In the genomic region with DNA sequence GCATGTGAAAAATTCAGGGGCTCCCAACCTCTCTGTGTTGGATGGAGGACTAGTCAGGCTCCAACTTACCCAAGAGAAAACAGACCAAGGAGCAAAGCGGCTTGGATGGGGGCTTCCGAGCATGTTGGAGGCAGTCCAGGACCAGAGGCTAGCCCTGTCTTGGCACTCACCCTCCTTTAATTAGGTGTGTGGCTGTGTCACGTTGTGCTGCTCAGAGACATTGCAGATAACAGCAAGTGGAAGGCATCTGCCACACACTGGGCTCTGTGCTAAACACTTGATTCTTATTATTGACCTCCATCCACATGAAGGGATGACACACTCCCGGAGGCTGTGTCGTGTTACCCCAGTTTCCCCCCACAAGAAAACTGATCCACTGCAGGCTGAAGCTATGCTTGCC, we compare ENCODE assay signal across 13 mouse cellular contexts. TPM values are rescaled to one million over a fixed set of nuclear protein-coding genes. Genes with fewer than 3 reads are reported as not detected.
DNase-seq lines count a peak whose midpoint lies in the region; ATAC-seq and TF ChIP-seq lines count a peak whose summit lies in the region.
"Had no signal": no experiment of that assay in that cellular context is flagged by ENCODE, and none has a peak within 500 bp of the region (broad histone marks: within the 10 kb centered on the region; RNA-seq: fewer than 3 reads in every experiment).

No protein-coding gene starts in this region.

- peaks cover 17% of the 10 kb centered on the region for H3K4me1 ChIP-seq in forebrain, embryonic 13.5 days
- H3K4me1 ChIP-seq in forebrain, embryonic 12.5 days, result 0 out of 2 replicates have a peak, but pooled peaks cover 5% of the 10 kb centered on the region
- peaks cover 4% of the 10 kb centered on the region; the same call in 1 of the 2 replicates for H3K4me1 ChIP-seq in lung, embryonic 14.5 days (ENCODE audit: insufficient read depth)
- H3K4me1 ChIP-seq in ES-E14 (ENCODE audit: control insufficient read depth in 2 of 2, insufficient read depth in 2 of 2, low read length in 2 of 2, poor library complexity in 1 of 2), result peaks cover 17 to 23% of the 10 kb centered on the region in 2 experiments
- H3K4me1 ChIP-seq in limb, embryonic 10.5 days, result peaks cover 19% of the 10 kb centered on the region
- H3K4me1 ChIP-seq in thymus, adult 2 months (replicated peaks; ENCODE audit: control insufficient read depth, insufficient read depth, low read length), result no peaks in the 10 kb centered on the region

- H3K27me3 ChIP-seq in forebrain, embryonic 13.5 days, result no peaks in the 10 kb centered on the region
- H3K27me3 ChIP-seq in forebrain, embryonic 12.5 days, result peaks cover 4% of the 10 kb centered on the region; the same call in 1 of the 2 replicates
- H3K27me3 ChIP-seq in lung, embryonic 14.5 days (ENCODE audit: insufficient read depth, low read length), result no peaks in the 10 kb centered on the region
- no peaks in the 10 kb centered on the region for H3K27me3 ChIP-seq in limb, embryonic 10.5 days (ENCODE audit: low read depth, poor library complexity, severe bottlenecking)
- H3K27me3 ChIP-seq in thymus, adult 2 months (ENCODE audit: control insufficient read depth, insufficient read depth, low read length), result no peaks in the 10 kb centered on the region
- H3K27me3 ChIP-seq: limb, embryonic 13.5 days had no signal

- no peak for TF ChIP-seq CTCF in lung, embryonic 14.5 days (IDR thresholded peaks at IDR 0.05; ENCODE audit: low read depth)
- no peak for TF ChIP-seq CTCF in thymus, adult 2 months (IDR thresholded peaks at IDR 0.05; ENCODE audit: borderline replicate concordance, control insufficient read depth, extremely low read depth, insufficient read depth, low read length, poor library complexity)

- no peak for TF ChIP-seq POLR2A in thymus, adult 2 months (IDR thresholded peaks at IDR 0.05; ENCODE audit: control insufficient read depth, extremely low read depth, insufficient read depth, low read length, poor library complexity)

- H3K4me3 ChIP-seq in forebrain, embryonic 13.5 days, result no peak overlapping the region
- no peak overlapping the region for H3K4me3 ChIP-seq in forebrain, embryonic 12.5 days (replicated peaks)
- H3K4me3 ChIP-seq in lung, embryonic 14.5 days (ENCODE audit: low read depth, low read length), result no peak overlapping the region
- peak overlapping the region in 1 of 2 experiments; percentile 40; a peak in 1 of 4 replicates for H3K4me3 ChIP-seq in ES-E14 (ENCODE audit: insufficient read depth in 1 of 2, low read depth in 1 of 2, low read length in 2 of 2, poor library complexity in 1 of 2, severe bottlenecking in 1 of 2)
- H3K4me3 ChIP-seq in limb, embryonic 10.5 days, result no peak overlapping the region
- no peak overlapping the region for H3K4me3 ChIP-seq in thymus, adult 2 months (ENCODE audit: control insufficient read depth, insufficient read depth, low read length)
- H3K4me3 ChIP-seq: limb, embryonic 13.5 days had no signal

- WGBS in forebrain, embryonic 13.5 days, result 54% methylated on average over 5 of the region's 5 CpGs
- WGBS in forebrain, embryonic 12.5 days, result 68% methylated on average over 5 of the region's 5 CpGs
- WGBS in lung, embryonic 14.5 days, result 30% methylated on average over 5 of the region's 5 CpGs
- WGBS in limb, embryonic 10.5 days, result 69% methylated on average over 5 of the region's 5 CpGs
- WGBS in thymus, adult 2 months, result 92% methylated on average over 5 of the region's 5 CpGs

- 0 out of 2 replicates have a peak, but pooled peaks have one; percentile 34 for ATAC-seq in forebrain, embryonic 13.5 days
- no peak for ATAC-seq in forebrain, embryonic 12.5 days (ENCODE audit: low FRiP score)
- ATAC-seq in lung, embryonic 14.5 days (ENCODE audit: insufficient read depth), result peak; percentile 71
- ATAC-seq: liver, postnatal 0 days had no signal

- H3K9me3 ChIP-seq in forebrain, embryonic 13.5 days (replicated peaks), result no peaks in the 10 kb centered on the region
- H3K9me3 ChIP-seq in forebrain, embryonic 12.5 days, result no peaks in the 10 kb centered on the region
- no peaks in the 10 kb centered on the region for H3K9me3 ChIP-seq in lung, embryonic 14.5 days (ENCODE audit: low read depth, low read length)
- H3K9me3 ChIP-seq in ES-E14 (ENCODE audit: control insufficient read depth, insufficient read depth, low read depth, low read length), result no peaks in the 10 kb centered on the region
- no peaks in the 10 kb centered on the region for H3K9me3 ChIP-seq in limb, embryonic 10.5 days (replicated peaks)
- H3K9me3 ChIP-seq: limb, embryonic 13.5 days had no signal

- H3K4me2 ChIP-seq in forebrain, embryonic 13.5 days, result no peak overlapping the region
- H3K4me2 ChIP-seq in forebrain, embryonic 12.5 days, result no peak overlapping the region
- H3K4me2 ChIP-seq in lung, embryonic 14.5 days, result no peak overlapping the region
- H3K4me2 ChIP-seq: limb, embryonic 13.5 days had no signal

- H3K9ac ChIP-seq in forebrain, embryonic 13.5 days, result no peak overlapping the region
- H3K9ac ChIP-seq in forebrain, embryonic 12.5 days, result no peak overlapping the region
- no peak overlapping the region for H3K9ac ChIP-seq in lung, embryonic 14.5 days
- peak overlapping the region; percentile 84 for H3K9ac ChIP-seq in ES-E14 (ENCODE audit: insufficient read depth, low read depth, low read length, poor library complexity, severe bottlenecking)
- H3K9ac ChIP-seq: limb, embryonic 13.5 days; liver, postnatal 0 days had no signal

- H3K36me3 ChIP-seq in forebrain, embryonic 13.5 days (ENCODE audit: poor library complexity, severe bottlenecking), result no peaks in the 10 kb centered on the region
- no peaks in the 10 kb centered on the region for H3K36me3 ChIP-seq in forebrain, embryonic 12.5 days (replicated peaks)
- no peaks in the 10 kb centered on the region for H3K36me3 ChIP-seq in lung, embryonic 14.5 days (ENCODE audit: insufficient read depth)
- no peaks in the 10 kb centered on the region for H3K36me3 ChIP-seq in ES-E14 (ENCODE audit: control insufficient read depth, insufficient read depth, low read length, poor library complexity, severe bottlenecking)
- no peaks in the 10 kb centered on the region for H3K36me3 ChIP-seq in limb, embryonic 10.5 days
- no peaks in the 10 kb centered on the region for H3K36me3 ChIP-seq in thymus, adult 2 months (ENCODE audit: control insufficient read depth, insufficient read depth, low read length)
- H3K36me3 ChIP-seq: G1E; limb, embryonic 13.5 days had no signal

- no peak overlapping the region for H3K27ac ChIP-seq in forebrain, embryonic 13.5 days
- no peak overlapping the region for H3K27ac ChIP-seq in forebrain, embryonic 12.5 days
- H3K27ac ChIP-seq in lung, embryonic 14.5 days (ENCODE audit: low read depth), result no peak overlapping the region
- H3K27ac ChIP-seq in ES-E14 (ENCODE audit: insufficient read depth, low read depth, low read length, poor library complexity, severe bottlenecking), result peak overlapping the region; percentile 100
- peak overlapping the region; percentile 56; the same call in 1 of the 2 replicates for H3K27ac ChIP-seq in limb, embryonic 10.5 days
- H3K27ac ChIP-seq in thymus, adult 2 months (ENCODE audit: control insufficient read depth, insufficient read depth, low read length), result no peak overlapping the region
- H3K27ac ChIP-seq: limb, embryonic 13.5 days; stomach, postnatal 0 days had no signal

- peak; percentile 61 for DNase-seq in lung, embryonic 14.5 days
- no peak for DNase-seq in lung, adult 18-20 months
- no peak for DNase-seq in ES-E14 (ENCODE audit: low read depth, low spot score)
- DNase-seq in limb, embryonic 10.5 days (ENCODE audit: low spot score), result no peak
- DNase-seq in thymus, adult 2 months, result no peak
- no peak for DNase-seq in left cerebral cortex, adult 8-10 months (ENCODE audit: low spot score in 2 of 2)
- DNase-seq: heart, adult 11 months had no signal

- in situ Hi-C loops in ES-E14 (cut with MboI; ENCODE audit: low sequenced_read_pairs in 2 of 2, unreplicated experiment in 2 of 2), result no loop called here

TF ChIP-seq in ES-E14, 5 proteins besides CTCF, POLR2A, EP300 and RAD21:
- TF ChIP-seq ZNF384 (IDR thresholded peaks at IDR 0.05; ENCODE audit: low read depth, low read length) (no peak), CHD2 (IDR thresholded peaks at IDR 0.05; ENCODE audit: low read depth, low read length) (no peak), MAFK (IDR thresholded peaks at IDR 0.05; ENCODE audit: insufficient read depth, low read depth, low read length) (no peak), ZC3H11A (IDR thresholded peaks at IDR 0.05; ENCODE audit: borderline replicate concordance, low read depth, low read length) (no peak), HCFC1 (IDR thresholded peaks at IDR 0.05; ENCODE audit: borderline replicate concordance, insufficient read depth, low read length) (no peak)

RNA-seq across cellular contexts. Expression of gene Klf4, which starts 53.9 kb away (rescaled TPM):
- polyA plus RNA-seq in forebrain, embryonic 13.5 days (2015; fragmentation: Nextera tagmentation; extraction: Ambion mirVana), result 1.5 TPM in 2 replicates
- 2.2 and 2.3 TPM in 2 replicates for polyA plus RNA-seq in forebrain, embryonic 12.5 days (2016; fragmentation: Nextera tagmentation; extraction: Ambion mirVana)
- polyA plus RNA-seq in lung, embryonic 14.5 days (2014; fragmentation: Nextera tagmentation; extraction: Ambion mirVana), result 4.6 and 5.1 TPM in 2 replicates
- 55.6 and 98.4 TPM in 2 replicates for total RNA-seq in ES-E14 (2012; rRNA removed)
- polyA plus RNA-seq in limb, embryonic 10.5 days (2016; fragmentation: Nextera tagmentation; extraction: Ambion mirVana), result 0.46 and 0.78 TPM in 2 replicates
- 10.1 and 11.4 TPM in 2 replicates for polyA plus RNA-seq in thymus, adult 2 months (2012; rRNA removed)
- total RNA-seq in left cerebral cortex, adult 8-10 months (2022), result 1 to 10 TPM; 4.5 to 7.9 (median 5.7) TPM
- total RNA-seq: G1E had no signal

Comparison
In these comparisons a context has a peak if more than half of its experiments do, and no peak if none do; other contexts are left out.
1. H3K27ac ChIP-seq: peak in ES-E14 (single experiment) and limb, embryonic 10.5 days (single experiment); none in forebrain, embryonic 13.5 days (single experiment), forebrain, embryonic 12.5 days (single experiment), lung, embryonic 14.5 days (single experiment) and thymus, adult 2 months (single experiment).